20 mouse cellular contexts compared by ENCODE assay signal in the genomic region with DNA sequence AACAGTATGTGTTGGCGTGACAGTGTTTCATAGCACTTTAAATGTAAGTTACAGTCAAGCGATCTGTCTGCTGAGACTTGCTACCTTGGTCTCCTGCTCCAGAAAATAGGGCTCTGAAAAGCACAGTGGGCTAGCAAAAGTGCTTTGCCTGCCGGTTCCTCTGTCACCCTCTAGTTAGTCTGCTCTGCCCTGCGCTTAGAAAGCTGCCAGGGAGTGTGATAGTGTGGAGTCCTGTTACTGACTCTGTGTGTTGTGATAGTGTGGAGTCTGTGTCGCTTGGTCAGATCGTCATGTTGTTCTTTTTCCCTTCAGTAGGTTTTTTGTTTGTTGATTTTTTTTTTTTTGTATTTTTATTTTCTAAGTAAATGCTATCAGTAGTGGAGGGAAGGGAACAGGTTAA. TPM values are rescaled to one million over a fixed set of nuclear protein-coding genes. Genes with fewer than 3 reads are reported as not detected.
DNase-seq lines count a peak whose midpoint lies in the region; ATAC-seq and TF ChIP-seq lines count a peak whose summit lies in the region.
"Had no signal": no experiment of that assay in that cellular context is flagged by ENCODE, and none has a peak within 500 bp of the region (broad histone marks: within the 10 kb centered on the region; RNA-seq: fewer than 3 reads in every experiment).

No protein-coding gene starts in this region.

- H3K9me3 ChIP-seq in heart, embryonic 14.5 days (ENCODE audit: control insufficient read depth, low read length) = no peaks in the 10 kb centered on the region
- no peaks in the 10 kb centered on the region for H3K9me3 ChIP-seq in lung, postnatal 0 days (ENCODE audit: low read length)
- no peaks in the 10 kb centered on the region; the same call in 1 of the 2 replicates for H3K9me3 ChIP-seq in liver, embryonic 16.5 days (replicated peaks; ENCODE audit: control insufficient read depth, low read length)
- H3K9me3 ChIP-seq: embryonic facial prominence, embryonic 15.5 days; stomach, embryonic 15.5 days had no signal

- ATAC-seq in heart, embryonic 14.5 days (ENCODE audit: insufficient number of reproducible peaks, insufficient read depth, low FRiP score, low read depth) = no peak
- no peak for ATAC-seq in lung, postnatal 0 days
- 0 out of 2 replicates have a peak, but pooled peaks have one; percentile 16 for ATAC-seq in liver, embryonic 16.5 days (ENCODE audit: low read depth)
- ATAC-seq in cerebellum, adult (ENCODE audit: insufficient number of reproducible peaks, low FRiP score, low TSS enrichment) = no peak
- ATAC-seq: forebrain, postnatal 0 days had no signal

- H3K9ac ChIP-seq in heart, embryonic 14.5 days (ENCODE audit: low read length) = peak overlapping the region; percentile 46
- no peak overlapping the region for H3K9ac ChIP-seq in lung, postnatal 0 days (replicated peaks; ENCODE audit: low read depth)
- peak overlapping the region; percentile 41 for H3K9ac ChIP-seq in liver, embryonic 16.5 days (ENCODE audit: low read depth, low read length)
- H3K9ac ChIP-seq: embryonic facial prominence, embryonic 15.5 days; forebrain, postnatal 0 days; hindbrain, embryonic 12.5 days; stomach, embryonic 15.5 days had no signal

- no peak for TF ChIP-seq CTCF in lung, postnatal 0 days (IDR thresholded peaks at IDR 0.05)

- DNase-seq in heart, postnatal 10 days = no peak
- DNase-seq in lung, postnatal 0 days (ENCODE audit: low spot score) = no peak
- DNase-seq in lung, postnatal 36 days = no peak
- DNase-seq in cerebellum, adult 11 months = no peak
- DNase-seq: cerebellum, postnatal 14 days; embryo, embryonic 11 days; forebrain, postnatal 0 days; gastrocnemius, postnatal 36 days; kidney, postnatal 4 days; layer of hippocampus, adult 9-11 months; left cerebral cortex, postnatal 4 days; lung, postnatal 14 days had no signal

- H3K4me2 ChIP-seq in heart, embryonic 14.5 days (ENCODE audit: low read length) = peak overlapping the region; percentile 52
- H3K4me2 ChIP-seq in lung, postnatal 0 days (replicated peaks; ENCODE audit: low read depth, low read length) = 0 out of 2 replicates have a peak overlapping the region, but pooled peaks have one; percentile 0
- peak overlapping the region; percentile 41 for H3K4me2 ChIP-seq in liver, embryonic 16.5 days (ENCODE audit: low read depth, low read length)
- H3K4me2 ChIP-seq: embryonic facial prominence, embryonic 15.5 days; hindbrain, embryonic 12.5 days; stomach, embryonic 15.5 days had no signal

- H3K27me3 ChIP-seq in heart, embryonic 14.5 days (ENCODE audit: control insufficient read depth, insufficient read depth, low read length) = no peaks in the 10 kb centered on the region
- no peaks in the 10 kb centered on the region for H3K27me3 ChIP-seq in lung, postnatal 0 days (replicated peaks; ENCODE audit: insufficient read depth, low read length)
- no peaks in the 10 kb centered on the region for H3K27me3 ChIP-seq in liver, embryonic 16.5 days (ENCODE audit: control insufficient read depth, insufficient read depth, low read depth, low read length)
- H3K27me3 ChIP-seq: embryonic facial prominence, embryonic 15.5 days; hindbrain, embryonic 12.5 days; stomach, embryonic 15.5 days had no signal

- intact Hi-C loops in heart, postnatal 10 days (cut with DNase I) = no loop called here

- H3K4me3 ChIP-seq in heart, embryonic 14.5 days (ENCODE audit: control insufficient read depth in 1 of 2, insufficient read depth in 1 of 2, low read depth in 1 of 2, low read length in 2 of 2) = peak overlapping the region in 1 of 2 experiments; percentile 14; a peak in 1 of 4 replicates
- no peak overlapping the region for H3K4me3 ChIP-seq in lung, postnatal 0 days (ENCODE audit: low read depth, low read length)
- peak overlapping the region; percentile 11; the same call in 1 of the 2 replicates for H3K4me3 ChIP-seq in liver, embryonic 16.5 days (ENCODE audit: low read depth, low read length)
- H3K4me3 ChIP-seq: embryonic facial prominence, embryonic 15.5 days; forebrain, embryonic 10.5 days; hindbrain, embryonic 12.5 days; left cerebral cortex, adult 2 months; stomach, embryonic 15.5 days had no signal

- peak overlapping the region; percentile 41 to 53; a peak in 3 of 4 replicates for H3K27ac ChIP-seq in heart, embryonic 14.5 days (replicated peaks in 1 of 2; ENCODE audit: control insufficient read depth in 1 of 2, insufficient read depth in 1 of 2, low read depth in 2 of 2, low read length in 2 of 2)
- H3K27ac ChIP-seq in lung, postnatal 0 days (ENCODE audit: low read length) = no peak overlapping the region
- H3K27ac ChIP-seq in liver, embryonic 16.5 days (ENCODE audit: low read length) = peak overlapping the region; percentile 29; the same call in 1 of the 2 replicates
- H3K27ac ChIP-seq: embryonic facial prominence, embryonic 15.5 days; forebrain, embryonic 10.5 days; hindbrain, embryonic 12.5 days; left cerebral cortex, adult 2 months; stomach, embryonic 15.5 days had no signal

- H3K4me1 ChIP-seq in heart, embryonic 14.5 days (ENCODE audit: control insufficient read depth in 2 of 2, insufficient read depth in 2 of 2, low read length in 2 of 2) = peaks cover 10 to 43% of the 10 kb centered on the region in 2 experiments
- peaks cover 14% of the 10 kb centered on the region; the same call in 1 of the 2 replicates for H3K4me1 ChIP-seq in lung, postnatal 0 days (ENCODE audit: insufficient read depth, low read depth, low read length)
- peaks cover 39% of the 10 kb centered on the region for H3K4me1 ChIP-seq in liver, embryonic 16.5 days (ENCODE audit: control insufficient read depth, low read depth, low read length)

- H3K36me3 ChIP-seq in heart, embryonic 14.5 days (ENCODE audit: control insufficient read depth, insufficient read depth, low read length) = no peaks in the 10 kb centered on the region
- no peaks in the 10 kb centered on the region for H3K36me3 ChIP-seq in lung, postnatal 0 days (ENCODE audit: insufficient read depth, low read length)
- H3K36me3 ChIP-seq in liver, embryonic 16.5 days (ENCODE audit: control insufficient read depth, insufficient read depth) = peaks cover 3% of the 10 kb centered on the region; the same call in 1 of the 2 replicates
- H3K36me3 ChIP-seq: embryonic facial prominence, embryonic 15.5 days; stomach, embryonic 15.5 days had no signal

- 17% methylated on average over 6 of the region's 6 CpGs for WGBS in heart, embryonic 14.5 days
- WGBS in lung, postnatal 0 days = 56% methylated on average over 6 of the region's 6 CpGs
- WGBS in liver, embryonic 16.5 days (ENCODE audit: insufficient replicate concordance) = 49% methylated on average over 6 of the region's 6 CpGs

- TF ChIP-seq EP300 in lung, postnatal 0 days (IDR thresholded peaks at IDR 0.05) = no peak

RNA-seq across cellular contexts. Expression of gene Rictor, which starts 7.1 kb away (rescaled TPM):
- polyA plus RNA-seq in heart, embryonic 14.5 days (2014; fragmentation: Nextera tagmentation; extraction: Ambion mirVana) = 30.2 and 33.9 TPM in 2 replicates
- total RNA-seq in heart, postnatal 10 days (2021) = 10 to 100 TPM; 16.6 to 18.8 TPM
- polyA plus RNA-seq in lung, postnatal 0 days (2015; fragmentation: Nextera tagmentation; extraction: Ambion mirVana) = 35.5 and 43.7 TPM in 2 replicates
- 21.2 and 21.5 TPM in 2 replicates for polyA plus RNA-seq in liver, embryonic 16.5 days (2015; fragmentation: Nextera tagmentation; extraction: Ambion mirVana)

Comparison
In these comparisons a context has a peak if more than half of its experiments do, and no peak if none do; other contexts are left out.
1. H3K4me2 ChIP-seq: peak in every context shown above with its lines; median percentile 52 in heart, embryonic 14.5 days; 41 in liver, embryonic 16.5 days; 0 in lung, postnatal 0 days.